Mouse (Mus musculus) kidney, adult 18-20 months (tissue): ENCODE results near the gene Ptp4a2.

Experiments
- DNase-seq: peaks from one replicate; pipeline ENCODE4 v3.0.0; 2021

Gene Ptp4a2

DNA sequence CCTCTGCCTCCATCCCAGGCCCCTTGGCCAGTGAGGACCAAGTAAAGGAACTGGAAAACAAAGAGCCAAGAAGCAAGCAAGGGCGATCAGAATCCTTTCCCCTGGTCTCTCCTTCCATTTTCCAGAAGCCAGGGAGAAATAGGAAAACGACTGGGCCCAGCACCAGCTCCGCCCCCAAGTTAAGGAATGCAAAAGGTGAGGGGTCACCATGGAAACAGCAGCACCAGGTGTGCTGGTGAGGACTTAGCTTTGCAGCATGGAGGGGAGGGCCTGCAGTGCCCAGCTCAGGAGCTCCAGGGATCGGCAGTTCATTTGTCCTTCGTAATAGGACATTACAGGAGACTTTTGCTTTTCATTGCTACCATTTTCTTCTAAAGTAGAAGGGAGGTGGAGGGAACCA, 13.0 kb upstream of the Ptp4a2 start:
- DNase-seq, result no peak

DNA sequence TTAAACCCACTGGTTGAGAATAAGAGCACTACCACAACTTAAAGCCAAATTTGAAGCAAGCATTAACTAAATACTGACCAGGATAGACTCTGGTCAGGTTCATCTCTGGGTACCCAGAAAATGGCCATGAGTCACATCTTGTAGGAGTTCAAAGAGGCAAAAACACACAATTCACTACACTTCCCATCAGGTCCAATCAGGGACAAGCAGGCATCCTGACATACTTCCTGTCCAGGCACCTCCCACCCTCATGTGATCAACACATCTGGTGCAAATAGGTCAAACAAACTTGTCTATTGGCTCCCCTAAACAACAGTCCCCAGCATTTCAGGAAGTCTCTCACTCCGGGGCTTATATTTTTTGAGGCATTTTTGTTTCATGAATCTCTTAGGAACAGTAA, 7.7 kb upstream of the Ptp4a2 start:
- DNase-seq, result no peak

- no peak for DNase-seq
These were observed 6.0 kb upstream of the Ptp4a2 start for GRCm38 (mm10) chr4:129805059-129805458.

GRCm38 (mm10) chr4:129811605-129812468, 818 bp downstream of the Ptp4a2 start:
- DNase-seq, result no peak

- no peak for DNase-seq
These were observed 6.6 kb downstream of the Ptp4a2 start for GRCm38 (mm10) chr4:129817591-129817990.

DNA sequence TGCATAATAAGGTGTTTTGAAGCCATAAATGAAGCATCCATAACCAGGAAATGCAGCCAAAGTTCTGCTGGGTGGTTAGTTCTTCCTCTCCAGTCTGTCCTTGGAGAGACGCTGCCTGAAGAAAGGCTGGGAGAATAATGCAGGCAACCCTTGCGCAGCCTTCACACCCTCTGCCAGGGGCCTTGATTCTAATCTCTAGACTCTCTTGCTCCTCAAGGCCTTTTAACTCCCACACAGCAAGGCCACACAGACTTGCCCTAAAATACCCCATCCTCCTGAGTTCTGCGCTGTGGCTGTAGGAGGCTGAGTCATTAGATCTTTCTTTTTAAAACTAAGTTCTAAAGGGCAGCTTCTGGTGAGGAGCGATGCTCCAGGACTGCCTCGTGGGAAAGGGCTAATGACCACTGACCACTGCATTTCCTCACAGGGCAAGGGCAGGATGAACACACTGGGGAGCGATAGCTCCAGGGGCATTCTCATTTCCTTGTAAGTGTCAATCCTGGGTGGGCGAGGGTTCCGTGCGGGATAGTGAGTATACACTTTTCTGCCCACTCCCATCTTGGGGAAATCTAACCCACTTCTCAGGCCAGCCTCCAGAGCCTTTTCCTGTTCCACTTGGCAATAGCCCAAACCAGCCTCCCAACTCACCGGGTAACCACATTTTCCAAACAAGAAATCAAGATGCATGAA, 7.6 kb downstream of the Ptp4a2 start:
- peak; percentile 38 for DNase-seq

DNA sequence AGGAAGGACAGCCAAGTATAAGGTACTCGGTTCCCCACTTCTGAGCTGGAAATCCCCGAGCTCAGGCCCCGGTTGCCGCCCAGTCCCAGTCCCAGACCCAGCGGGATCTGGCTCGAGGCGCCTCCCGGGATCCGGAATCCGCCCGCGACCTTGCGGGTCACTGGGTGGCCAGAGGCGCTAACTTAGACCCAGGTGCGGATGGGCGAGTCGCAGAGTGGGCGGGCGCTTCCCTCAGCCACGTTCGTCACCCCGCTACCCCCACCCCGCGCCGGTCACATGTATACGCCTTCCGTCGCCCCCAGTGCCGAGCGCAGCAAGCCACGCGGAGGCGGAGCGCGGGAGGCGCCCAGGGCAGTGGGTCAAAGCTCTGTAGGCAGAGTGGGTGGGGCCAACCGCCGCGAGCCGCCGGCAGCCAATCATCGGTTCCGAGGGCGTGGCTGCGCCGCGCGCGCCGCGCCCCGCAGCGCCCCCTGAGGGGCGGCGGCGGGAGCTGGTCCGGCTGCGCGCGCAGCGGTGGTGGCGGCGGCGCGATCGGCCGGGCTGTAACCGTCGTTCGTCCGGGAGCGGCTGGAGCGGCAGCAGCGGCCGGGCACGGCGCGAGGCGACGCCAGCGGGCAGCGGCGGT, 8.8 kb downstream of the Ptp4a2 start:
- DNase-seq, result peak; percentile 98

DNA sequence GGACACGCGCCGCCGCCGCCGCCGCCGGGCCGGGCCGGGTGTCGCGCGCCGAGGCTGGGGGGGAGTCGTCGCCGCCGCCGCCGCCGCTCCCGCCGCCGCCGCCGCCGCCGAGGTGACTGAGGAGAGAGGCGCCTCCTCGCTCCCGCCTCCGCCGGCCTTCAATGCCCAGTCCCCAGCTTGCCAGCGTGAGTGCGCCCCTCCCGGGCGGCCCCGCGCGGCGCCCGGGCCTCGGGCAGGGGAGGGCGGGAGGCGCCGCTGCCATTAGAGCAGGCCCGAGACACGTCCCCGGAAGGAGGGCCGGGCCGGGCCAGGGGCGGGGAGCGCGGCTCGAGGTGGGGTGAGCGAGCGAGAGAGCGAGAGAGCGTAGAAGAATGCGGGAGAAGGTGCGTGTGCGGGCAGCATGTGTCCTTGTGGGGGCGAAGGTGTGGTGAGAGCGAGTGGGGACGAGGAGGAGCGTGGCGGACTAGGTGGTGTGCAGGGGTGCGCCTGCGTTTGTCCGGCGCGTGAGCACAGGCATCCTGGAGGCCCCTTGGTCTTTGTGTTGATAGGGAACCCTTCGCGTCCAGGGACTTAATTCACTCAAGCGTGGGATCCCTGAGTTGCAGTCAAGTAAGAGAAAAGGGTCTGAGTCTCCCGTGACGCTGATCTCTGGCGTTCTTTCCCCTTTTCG, 9.5 kb downstream of the Ptp4a2 start:
- peak; percentile 82 for DNase-seq

- no peak for DNase-seq
These were observed 10.1 kb downstream of the Ptp4a2 start for GRCm38 (mm10) chr4:129821087-129821616.

DNA sequence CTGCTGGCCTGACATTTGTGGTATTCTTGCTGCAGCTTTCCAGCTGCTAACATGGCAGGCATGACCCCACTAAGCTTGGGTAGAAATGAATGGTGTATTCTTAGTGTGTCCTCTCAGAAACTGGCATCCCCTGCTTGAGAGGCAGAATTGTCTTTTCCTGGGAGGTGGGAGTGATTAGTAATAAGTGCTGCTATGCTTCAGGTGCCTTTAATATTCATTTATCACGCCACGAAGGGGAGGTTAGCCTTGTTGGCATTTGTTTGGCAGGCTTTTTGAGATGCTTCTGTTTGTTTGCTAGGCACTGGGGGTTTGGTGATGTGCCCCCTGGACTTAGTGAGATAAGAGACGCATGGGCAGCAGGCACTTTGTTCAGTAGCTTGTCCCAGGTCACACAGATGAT, 11.3 kb downstream of the Ptp4a2 start:
- DNase-seq, result no peak

- DNase-seq, result no peak
These were observed 12.3 kb downstream of the Ptp4a2 start for GRCm38 (mm10) chr4:129823216-129823810.

- DNase-seq, result no peak
These were observed 16.6 kb downstream of the Ptp4a2 start for GRCm38 (mm10) chr4:129827611-129828010.

DNA sequence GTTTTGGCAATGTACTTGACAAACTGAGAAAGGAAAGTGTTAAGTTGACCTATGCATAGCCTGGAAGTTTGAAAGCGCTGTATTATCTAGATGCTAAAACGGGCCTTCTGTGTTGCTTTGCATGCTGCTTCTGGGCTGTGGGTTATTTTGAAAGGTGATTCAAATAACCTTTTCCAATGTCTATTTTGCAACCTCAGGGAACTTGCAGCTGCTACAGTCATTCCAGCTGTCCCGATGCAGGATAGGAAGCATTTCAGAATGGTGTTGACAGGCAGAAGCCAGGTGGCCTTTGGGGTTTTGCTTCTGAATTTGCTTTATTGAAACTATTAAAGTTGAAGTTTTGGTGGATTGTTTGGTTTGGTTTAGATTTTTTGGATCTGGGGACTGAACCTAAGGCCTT, 17.1 kb downstream of the Ptp4a2 start:
- DNase-seq, result no peak

DNA sequence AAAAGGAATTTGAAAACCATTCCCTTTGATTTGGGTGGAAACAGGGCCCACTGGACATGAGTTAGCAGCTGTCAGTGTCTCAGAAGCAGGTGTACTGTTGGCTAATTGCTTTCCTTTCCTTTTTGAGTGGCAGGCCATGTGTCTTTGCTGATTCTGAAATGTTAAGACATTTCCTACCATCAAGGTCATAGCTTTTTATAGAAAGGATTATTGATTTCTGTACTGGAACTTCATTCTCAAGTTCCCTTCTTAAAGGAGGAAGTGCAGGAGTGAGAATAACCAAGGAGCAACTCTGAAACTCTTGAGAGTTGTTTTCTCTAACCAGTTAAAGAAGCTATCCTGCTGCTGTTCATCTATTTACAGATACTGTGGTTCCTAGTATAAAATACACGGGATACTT, 18.8 kb downstream of the Ptp4a2 start:
- DNase-seq, result no peak

DNA sequence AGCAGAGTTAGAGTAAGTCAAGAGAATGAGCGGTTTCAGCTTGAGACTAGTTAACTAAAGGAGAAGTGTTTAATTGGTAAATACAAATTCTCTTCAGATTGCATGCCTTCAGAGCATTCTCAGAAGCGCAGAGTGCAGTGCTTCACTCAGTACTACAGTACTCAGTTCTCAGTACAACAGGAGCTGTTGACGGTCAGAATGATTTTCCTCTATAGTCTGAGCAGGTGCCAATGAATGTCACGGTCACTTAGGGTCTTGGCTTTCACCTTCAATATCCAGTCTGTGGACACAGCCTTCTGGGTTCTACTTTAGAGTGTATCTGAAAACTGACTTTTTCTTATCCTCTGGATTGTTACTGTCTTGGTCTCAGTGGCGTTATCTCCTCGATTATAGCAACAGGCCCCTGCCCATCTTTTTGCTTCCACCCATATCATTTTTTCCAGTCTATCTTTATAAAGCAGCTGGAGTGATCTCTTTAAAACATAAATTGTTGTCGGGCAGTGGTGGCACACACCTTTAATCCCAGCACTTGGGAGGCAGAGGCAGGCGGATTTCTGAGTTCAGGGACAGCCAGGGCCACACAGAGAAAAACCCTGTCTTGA, 19.4 kb downstream of the Ptp4a2 start:
- no peak for DNase-seq

GRCm38 (mm10) chr4:129834581-129834980, 23.6 kb downstream of the Ptp4a2 start:
- DNase-seq, result no peak

- no peak for DNase-seq
These were observed 24.3 kb downstream of the Ptp4a2 start for GRCm38 (mm10) chr4:129835296-129835695.

DNA sequence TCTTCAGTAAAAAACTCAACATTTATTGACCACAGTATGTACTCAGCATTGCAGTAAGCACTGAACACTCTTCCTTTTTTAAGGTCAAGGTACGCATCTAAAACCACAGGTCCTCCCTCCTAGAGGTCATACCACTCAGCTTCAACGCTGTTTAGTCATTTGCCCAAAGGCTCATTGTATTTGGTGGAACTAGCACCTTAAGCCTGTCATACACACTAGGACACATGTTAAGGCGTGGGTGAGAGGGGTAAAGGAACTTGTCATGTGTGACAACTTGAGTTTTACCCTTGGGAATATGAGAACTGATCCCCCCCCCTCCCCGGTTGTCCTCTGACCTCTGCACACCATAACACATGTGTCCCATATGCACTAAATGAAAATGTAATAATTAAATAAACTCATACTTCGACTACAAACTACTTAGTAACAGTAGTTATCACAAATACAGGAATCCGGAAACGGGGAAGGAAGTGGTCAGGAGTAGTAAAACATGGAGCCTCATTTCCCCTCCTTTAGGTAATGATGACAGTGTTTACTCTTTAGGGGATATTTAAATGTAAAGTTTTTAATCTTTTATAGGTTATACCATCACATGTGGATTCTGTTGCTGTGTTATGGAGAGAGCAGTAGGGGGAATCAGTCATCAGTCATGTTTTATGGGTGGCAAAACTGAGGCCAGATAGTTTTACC, 29.0 kb downstream of the Ptp4a2 start:
- DNase-seq, result no peak

- DNase-seq, result no peak
These were observed 35.8 kb downstream of the Ptp4a2 start for GRCm38 (mm10) chr4:129846823-129847222.

DNA sequence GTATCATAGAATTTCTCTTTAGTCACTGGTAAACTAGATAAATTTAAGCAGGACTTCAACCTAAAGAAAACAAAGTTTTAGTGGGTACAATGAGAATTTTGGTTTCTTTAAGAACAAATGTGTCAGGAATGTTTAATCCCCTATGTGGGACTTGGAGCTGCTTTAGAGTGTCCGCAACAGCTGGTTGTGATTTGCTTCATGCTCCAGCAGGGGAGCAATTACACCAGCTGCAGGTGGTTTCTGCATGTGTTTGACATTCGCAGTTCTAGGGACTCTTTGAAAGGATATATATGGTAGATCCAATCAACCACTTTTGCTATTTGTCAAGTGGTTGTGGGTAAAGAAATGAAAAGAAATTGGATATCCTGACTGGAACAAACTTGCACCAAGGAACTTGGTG, 39.5 kb downstream of the Ptp4a2 start:
- DNase-seq, result no peak

DNA sequence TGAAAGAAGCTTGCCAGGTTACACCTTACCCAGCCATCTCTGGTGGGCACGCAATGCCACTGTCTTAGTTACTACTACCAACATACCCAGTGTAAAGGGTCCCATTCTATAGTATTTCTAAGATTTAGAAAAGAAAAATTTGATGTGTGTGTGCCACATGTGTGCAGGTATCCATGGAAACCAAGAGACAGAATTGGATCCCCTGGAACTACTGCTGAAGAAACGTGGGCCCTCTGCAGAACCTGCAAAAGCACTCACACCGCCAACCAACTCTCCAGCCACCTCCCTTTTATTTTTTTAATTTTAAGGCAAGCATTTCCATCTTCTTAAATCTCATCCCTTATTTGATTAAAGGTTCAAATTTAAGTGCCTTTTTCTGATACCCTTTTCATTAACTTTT, 40.8 kb downstream of the Ptp4a2 start:
- DNase-seq, result no peak

DNA sequence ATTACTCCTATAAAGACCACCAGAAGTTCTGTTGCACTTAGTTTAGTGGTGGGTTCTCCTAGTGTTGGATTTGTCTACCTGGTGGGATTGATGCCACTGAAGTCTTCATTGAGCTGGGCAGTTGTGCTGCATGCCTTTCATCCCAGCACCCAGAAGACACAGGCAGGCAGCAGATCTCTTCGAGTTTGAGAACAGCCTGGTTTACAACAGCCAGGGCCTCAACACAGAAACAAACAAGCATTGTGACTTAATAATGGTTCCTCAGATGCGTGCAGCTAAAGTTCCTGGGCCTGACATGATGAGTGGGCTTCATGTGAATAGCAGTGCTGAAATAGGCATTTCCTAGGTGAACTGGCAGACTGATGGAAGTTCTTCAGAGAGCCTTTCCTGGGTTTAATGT, 42.0 kb downstream of the Ptp4a2 start:
- DNase-seq, result no peak
